Mouse (Mus musculus) heart, postnatal 0 days (tissue): Measurements from ENCODE around the gene Morn3.

Experiments
- CTCF ChIP-seq: IDR thresholded peaks from 2 replicates; pipeline ENCODE4 v1.5.1; 2016; ENCODE audit warnings: antibody characterized with exemption, control low read depth, low read depth
- EP300 ChIP-seq: IDR thresholded peaks from 2 replicates; pipeline ENCODE4 v1.6.1; 2016; ENCODE audit warnings: antibody characterized with exemption, low read depth

DNA sequence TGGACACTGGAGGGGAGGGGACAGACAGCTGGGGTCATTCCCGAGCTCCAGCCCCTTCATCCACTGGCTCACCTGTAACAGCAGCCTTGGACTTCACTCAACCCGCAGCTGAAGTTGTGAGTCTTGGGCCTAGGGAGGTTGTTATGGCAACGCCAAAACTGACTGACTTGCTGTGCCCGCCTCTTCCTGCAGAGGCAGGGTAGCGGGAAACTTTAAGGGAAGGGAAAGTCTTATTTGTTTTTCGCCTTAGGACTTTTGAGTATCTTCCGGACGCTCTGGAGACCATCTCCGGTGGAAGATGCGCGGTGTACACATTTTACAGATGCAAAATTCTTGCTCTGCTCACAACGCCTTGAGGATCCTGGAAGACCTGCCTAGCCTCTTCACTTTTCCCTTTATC is 2.5 kb upstream of the Morn3 start:
- peak; percentile 22; the same call in 1 of the 2 replicates for TF ChIP-seq CTCF
- TF ChIP-seq EP300 = no peak
